Mouse (Mus musculus) common myeloid progenitor, adult 5-6 weeks (primary cell): Measurements from ENCODE around the gene Mas1. TPM values are rescaled to one million over a fixed set of nuclear protein-coding genes. Genes with fewer than 3 reads are reported as not detected.

ENCODE experiments used
- ATAC-seq: replicated peaks from 2 replicates; pipeline ENCODE4 v1.8.0; 2016; ENCODE audit warnings: low read depth, mild to moderate bottlenecking, moderate TSS enrichment, inconsistent platforms; ENCODE audit not compliant: poor library complexity, severe bottlenecking
- total RNA-seq: library from RNA; stranded (forward); fragments of 200-1000, 187-1606 nt; gene quantifications from 2 replicates; pipeline ENCODE4 v1.2.3, GENCODE M21; 2017

The Mas1 gene
- total RNA-seq, 1 experiment from 2014 or later, result not detected

DNA sequence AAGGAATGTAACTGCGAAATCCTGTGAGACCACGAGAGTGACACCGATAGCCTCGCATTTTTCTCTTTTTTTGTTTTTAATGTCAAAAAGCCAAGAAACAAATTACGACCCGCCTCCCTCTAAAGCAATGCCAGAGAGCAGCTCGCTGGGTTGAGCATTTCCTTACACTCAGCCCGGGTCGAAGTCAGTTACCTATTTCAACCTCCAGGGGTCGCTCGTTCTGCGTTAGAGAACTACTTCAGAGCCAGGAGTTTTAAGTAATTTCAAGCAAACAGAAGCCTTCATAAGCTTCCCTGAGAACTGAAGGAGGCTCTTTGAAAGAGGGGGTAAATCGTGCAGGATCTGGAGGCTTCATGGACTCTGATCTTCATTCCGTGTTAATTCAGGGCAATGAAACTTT, 12.2 kb upstream of the Mas1 start:
- peak; percentile 81 for ATAC-seq

DNA sequence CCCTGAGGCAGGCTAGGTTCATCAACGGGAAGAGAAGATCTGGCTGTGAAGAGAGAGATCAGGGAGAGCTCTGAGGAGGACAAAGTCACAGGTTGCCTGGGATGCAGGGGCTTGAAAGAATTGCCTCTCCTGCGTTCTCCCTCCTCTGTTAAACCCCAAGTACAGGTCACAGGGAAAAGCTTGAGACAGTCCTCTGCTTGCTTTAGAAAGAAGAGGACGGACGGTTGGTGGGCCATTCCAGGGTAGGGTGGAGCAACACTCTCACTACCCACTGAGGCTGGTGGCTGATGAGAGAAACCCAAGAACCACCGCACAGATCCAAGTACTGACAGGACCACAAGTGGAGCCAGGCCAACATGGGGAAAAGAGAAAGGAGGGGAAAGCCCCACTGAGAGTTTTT, 7.8 kb upstream of the Mas1 start, which contains the start of gene Mrgprh:
Gene Mrgprh (plus strand): TSS at position 301 of the 400 bp plus-strand sequence.
- ATAC-seq, result no peak

DNA sequence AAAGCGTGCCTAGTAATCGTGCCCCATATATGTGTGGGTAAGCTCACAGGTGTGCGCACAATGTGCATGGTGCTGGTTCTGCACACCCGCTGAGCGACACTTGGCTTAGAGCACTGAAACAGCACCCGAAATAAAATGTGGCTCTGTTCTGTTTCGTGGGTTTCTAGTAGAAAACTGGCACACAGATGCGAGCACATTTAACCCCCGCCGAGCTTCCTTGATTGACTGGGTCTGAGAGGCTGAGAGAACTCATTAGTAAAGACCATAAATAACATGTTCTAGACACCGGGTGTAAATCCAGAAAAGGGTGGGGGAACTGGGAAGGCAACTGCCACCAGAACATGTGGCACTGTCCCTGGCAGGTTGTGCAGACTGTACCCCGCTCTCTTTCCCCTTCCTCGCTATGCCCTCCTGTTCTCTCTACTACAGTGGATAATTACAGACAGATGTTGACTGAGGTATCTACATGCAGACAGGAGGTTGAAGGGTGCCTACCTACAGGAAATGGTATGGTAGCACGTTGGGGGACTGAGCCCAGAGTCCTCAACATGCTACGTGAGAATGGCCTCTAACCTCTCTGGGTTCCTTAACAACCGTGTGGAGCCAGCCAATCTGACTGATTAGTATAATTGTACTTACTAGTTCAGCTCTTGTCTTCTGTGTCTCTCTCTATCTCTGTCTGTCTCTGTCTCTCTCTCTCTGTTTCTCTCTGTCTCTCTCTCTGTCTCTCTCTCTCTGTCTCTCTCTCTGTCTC, 4.5 kb upstream of the Mas1 start:
- no peak for ATAC-seq

DNA sequence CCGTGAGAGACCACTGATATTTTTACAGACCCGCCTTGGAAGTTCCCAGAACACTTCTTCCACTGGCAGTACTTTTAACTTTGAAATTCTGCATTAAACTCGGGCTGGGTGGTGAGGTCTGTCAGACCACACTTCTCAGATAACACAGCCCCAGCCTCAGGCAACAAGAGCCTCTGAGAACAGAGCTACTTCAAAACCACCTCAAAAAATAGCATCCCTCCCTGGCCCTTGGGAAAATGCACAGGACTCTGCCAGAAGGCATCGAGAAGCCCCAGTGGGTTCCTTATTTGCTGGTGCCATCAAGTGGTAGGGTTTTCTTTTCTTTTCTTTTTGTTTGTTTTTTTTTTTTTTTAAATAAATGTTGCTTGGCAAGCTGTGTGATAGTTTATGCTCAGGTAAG, 697 bp upstream of the Mas1 start:
- ATAC-seq, result 0 out of 2 replicates have a peak, but pooled peaks have one; percentile 30

DNA sequence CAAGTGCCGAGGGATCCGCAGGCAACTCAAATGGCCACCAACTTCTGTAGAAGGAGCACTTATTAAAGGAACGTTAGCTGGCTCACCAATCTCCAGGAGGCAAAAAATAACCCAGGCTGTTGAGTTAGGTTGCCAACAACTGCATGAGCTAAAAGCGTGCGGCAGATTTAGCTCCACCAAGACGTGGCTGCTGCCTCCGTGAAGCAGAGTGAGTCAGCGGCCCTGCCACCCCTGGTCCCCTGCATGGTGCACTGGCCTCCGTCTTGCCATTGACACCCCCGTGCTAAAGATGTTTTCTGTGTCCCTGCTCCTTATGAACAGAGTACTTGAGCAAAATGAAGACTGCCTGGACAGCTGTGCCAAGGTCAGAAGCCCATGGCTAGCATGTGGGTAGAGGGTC, 1.1 kb downstream of the Mas1 start:
- no peak for ATAC-seq

DNA sequence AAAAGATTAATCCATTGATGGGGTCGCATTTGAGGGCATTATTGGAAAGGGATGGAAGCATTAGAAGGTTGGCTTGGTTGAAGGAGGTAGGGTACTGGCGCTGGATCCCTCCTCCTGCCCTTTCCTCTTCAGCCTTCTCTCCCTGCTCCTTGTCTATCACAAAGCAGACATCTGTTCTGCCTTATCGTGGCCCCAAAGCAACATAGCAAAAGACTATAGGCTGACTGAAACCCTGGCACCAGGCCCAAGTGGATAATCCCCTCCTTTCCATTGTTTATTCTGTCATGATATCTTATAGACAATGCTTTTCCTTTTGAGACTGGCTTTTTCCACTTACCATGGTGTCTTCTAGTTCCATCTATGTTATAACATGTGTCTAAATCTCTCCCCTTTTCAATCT, 2.5 kb downstream of the Mas1 start:
- ATAC-seq, result no peak

GRCm38 (mm10) chr17:12864111-12864510, 3.8 kb downstream of the Mas1 start:
- ATAC-seq, result no peak

DNA sequence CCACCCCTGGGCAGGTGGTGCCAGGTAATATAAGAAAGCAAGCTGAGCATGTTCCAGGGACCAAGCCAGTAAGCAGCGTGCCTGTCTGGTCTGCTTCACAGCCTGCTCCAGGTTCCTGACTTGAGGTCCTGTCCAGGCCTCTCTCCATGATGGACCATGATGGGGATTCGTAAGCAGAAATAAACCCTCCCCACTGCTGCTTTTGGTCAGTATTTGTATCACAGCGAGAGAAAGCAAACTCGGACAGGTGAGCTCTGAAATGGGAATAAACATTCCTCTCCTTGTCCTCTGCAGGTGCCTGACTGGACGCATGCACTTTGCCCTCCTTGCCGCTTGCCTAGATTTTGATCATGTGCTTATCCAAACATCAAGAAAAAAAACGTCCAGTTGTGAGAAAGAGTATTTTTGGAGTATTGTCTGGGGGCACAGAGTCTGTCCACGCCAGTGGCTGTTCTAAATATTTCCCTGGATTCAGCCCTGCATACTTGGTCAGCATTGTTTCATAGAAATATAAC, 8.9 kb downstream of the Mas1 start:
- no peak for ATAC-seq

GRCm38 (mm10) chr17:12858072-12858471, 9.9 kb downstream of the Mas1 start:
- ATAC-seq, result peak; percentile 85

GRCm38 (mm10) chr17:12857395-12857794, 10.5 kb downstream of the Mas1 start:
- no peak for ATAC-seq

DNA sequence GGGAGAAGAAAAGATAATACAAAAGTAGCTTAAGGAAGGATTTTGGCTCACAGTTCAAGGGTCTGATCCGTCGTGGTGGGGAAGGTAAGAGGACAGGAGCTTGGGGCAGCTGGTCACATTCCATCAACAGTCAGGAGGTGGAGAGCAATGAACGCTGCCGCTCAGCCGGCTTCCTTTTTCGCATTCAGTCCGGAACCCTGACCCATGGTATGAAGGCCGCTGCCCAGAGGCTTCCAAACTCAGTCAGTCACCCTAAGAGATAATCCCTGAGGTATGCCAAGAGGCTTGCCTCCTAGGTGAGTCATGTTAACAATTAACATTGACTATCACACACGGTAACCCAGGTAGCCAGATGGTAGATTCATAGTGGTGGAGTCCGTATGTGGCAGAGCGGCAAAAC, 13.6 kb downstream of the Mas1 start:
- ATAC-seq, result no peak

GRCm38 (mm10) chr17:12853821-12854220, 14.1 kb downstream of the Mas1 start:
- peak; percentile 48; the same call in 1 of the 2 replicates for ATAC-seq

DNA sequence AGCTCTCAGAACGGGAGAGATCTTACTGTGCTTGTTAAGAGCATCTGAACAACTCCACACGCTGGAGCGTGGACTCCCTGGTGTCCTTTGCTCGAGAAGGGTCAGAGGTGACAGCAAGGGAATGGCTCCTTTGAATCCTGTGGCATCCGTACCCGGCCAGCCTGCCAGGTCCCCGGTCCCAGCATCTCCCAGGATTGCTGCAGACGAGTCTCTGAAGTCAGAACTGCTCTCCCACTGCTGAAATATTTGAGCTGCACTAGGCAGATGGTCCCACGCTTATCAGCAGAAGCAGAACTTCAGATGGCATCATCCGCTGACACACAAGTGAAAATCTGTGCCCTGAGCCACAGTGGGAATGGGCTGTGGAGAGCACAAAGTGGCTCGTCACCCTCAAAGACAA, 16.3 kb downstream of the Mas1 start:
- no peak for ATAC-seq

DNA sequence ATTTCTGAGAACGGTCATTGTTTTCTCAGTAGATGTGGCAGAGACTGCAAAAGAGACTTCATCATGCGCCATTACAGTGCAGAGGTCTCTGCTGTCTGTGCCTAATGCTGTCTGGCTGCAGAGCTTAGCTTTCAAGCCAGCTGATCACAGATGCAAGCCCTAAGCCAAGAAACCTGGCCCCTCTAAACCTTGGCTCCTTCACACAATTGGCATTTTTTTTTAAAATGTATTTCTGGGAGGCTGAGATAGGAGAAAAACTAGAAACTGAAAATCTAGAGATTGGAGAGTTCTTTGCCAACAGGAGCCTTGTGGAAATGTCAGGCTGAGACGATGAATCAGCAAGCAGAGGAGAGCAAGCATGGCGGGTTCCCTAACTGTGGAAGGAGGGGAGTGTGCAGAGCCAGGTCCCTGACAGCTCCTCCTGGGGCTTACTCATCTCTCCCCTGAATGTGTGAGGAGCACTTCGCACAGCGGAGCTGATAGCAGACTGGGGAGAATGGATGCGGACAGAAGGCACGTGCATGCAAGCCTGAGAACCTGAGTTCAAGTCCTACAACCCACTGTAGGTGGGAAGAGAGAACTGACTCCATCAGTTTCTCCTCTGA, 18.1 kb downstream of the Mas1 start:
- no peak for ATAC-seq

DNA sequence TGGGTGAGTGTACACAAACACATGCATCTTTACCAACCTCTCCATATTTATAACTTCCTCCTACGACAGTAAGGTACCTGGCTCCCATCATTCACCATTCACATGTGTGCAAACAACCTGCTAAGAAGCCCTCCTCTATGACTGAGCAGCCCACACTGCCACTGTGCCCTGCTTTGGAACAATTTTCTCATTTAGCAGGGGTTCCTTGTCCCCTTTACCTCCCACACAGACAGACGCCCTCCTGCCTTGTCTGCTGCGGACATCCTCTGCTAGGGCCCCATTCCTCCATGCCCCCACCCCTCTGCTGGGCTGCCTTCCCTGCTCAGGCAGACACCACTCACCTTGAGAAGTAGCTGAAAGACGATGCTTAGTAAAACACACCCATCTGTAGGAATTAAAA, 20.2 kb downstream of the Mas1 start:
- ATAC-seq, result no peak

GRCm38 (mm10) chr17:12846474-12846873, 21.5 kb downstream of the Mas1 start:
- no peak for ATAC-seq

GRCm38 (mm10) chr17:12845862-12846261, 22.1 kb downstream of the Mas1 start:
- ATAC-seq, result no peak

GRCm38 (mm10) chr17:12844540-12844939, 23.4 kb downstream of the Mas1 start:
- no peak for ATAC-seq

DNA sequence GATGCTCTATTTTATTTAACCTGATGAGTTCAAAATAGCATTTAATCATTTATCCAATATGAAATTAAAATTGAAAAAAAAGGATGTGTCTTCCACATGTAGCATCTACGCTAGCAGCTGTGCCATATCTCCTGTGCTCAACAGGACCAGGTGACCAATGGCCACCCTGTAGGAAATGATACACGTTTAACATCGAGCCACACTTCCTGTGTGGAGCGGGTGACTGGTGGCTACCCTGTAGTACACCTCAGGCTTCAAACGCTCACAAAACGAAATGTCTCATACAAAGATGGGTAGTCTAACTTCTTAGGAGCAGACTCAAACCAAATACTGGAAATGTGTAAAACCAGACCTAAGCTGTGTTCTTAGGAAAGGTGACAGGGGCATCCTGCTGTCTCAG, 24.1 kb downstream of the Mas1 start:
- ATAC-seq, result 0 out of 2 replicates have a peak, but pooled peaks have one; percentile 45

GRCm38 (mm10) chr17:12839475-12840267, 28.3 kb downstream of the Mas1 start:
- ATAC-seq, result no peak

- no peak for ATAC-seq
Observed at GRCm38 (mm10) chr17:12835738-12836137, 32.2 kb downstream of the Mas1 start.
